Mouse (Mus musculus) forebrain, postnatal 0 days (tissue): ENCODE results near the gene Prss36. TPM values are rescaled to one million over a fixed set of nuclear protein-coding genes. Genes with fewer than 3 reads are reported as not detected.

Experiments
- ATAC-seq: fragments of 200-750 bp; cut with Nextera tagmentation; 2 replicates; pipeline ENCODE4 v1.8.0; 2017; ENCODE audit warnings: mild to moderate bottlenecking, moderate library complexity
- DNase-seq: peaks from one replicate; pipeline ENCODE4 v3.0.0-alpha.2; 2015
- H3K27ac ChIP-seq: fragments of 300-500 bp; sonication (generic); 2 replicates; pipeline ENCODE4 v1.5.1; 2014; ENCODE audit warnings: low read depth, mild to moderate bottlenecking, antibody characterized with exemption, low read length, moderate library complexity, mixed read lengths
- H3K27me3 ChIP-seq: fragments of 300-500 bp; sonication (generic); 2 replicates; pipeline ENCODE4 v1.6.1; 2014; ENCODE audit warnings: mild to moderate bottlenecking, low read length, mixed read lengths; ENCODE audit not compliant: insufficient read depth
- H3K36me3 ChIP-seq: fragments of 300-500 bp; sonication (generic); 2 replicates; pipeline ENCODE4 v1.6.1; 2014; ENCODE audit warnings: mild to moderate bottlenecking, moderate library complexity; ENCODE audit not compliant: insufficient read depth
- H3K4me1 ChIP-seq: fragments of 300-500 bp; sonication (generic); 2 replicates; pipeline ENCODE4 v1.6.1; 2014; ENCODE audit warnings: antibody characterized with exemption; ENCODE audit not compliant: insufficient read depth
- H3K4me2 ChIP-seq: fragments of 300-500 bp; sonication (generic); 2 replicates; pipeline ENCODE4 v1.6.1; 2014; ENCODE audit warnings: low read depth, mild to moderate bottlenecking, moderate library complexity
- H3K4me3 ChIP-seq: fragments of 300-500 bp; sonication (generic); 2 replicates; pipeline ENCODE4 v1.5.1; 2014; ENCODE audit warnings: low read depth, low read length, mixed read lengths
- H3K9ac ChIP-seq: fragments of 300-500 bp; sonication (generic); 2 replicates; pipeline ENCODE4 v1.6.1; 2014; ENCODE audit warnings: mild to moderate bottlenecking
- H3K9me3 ChIP-seq: fragments of 300-500 bp; sonication (generic); 2 replicates; pipeline ENCODE4 v1.6.1; 2016; ENCODE audit warnings: low read length
- CTCF ChIP-seq: sonication (generic); IDR thresholded peaks from 2 replicates; pipeline ENCODE4 v1.5.1; 2016; ENCODE audit warnings: antibody characterized with exemption, control low read depth, low read depth
- WGBS: fragments of 180-500 bp; shearing (Covaris S2); extraction: QIAGEN DNeasy Blood & Tissue Kit; methylation state at CpG from one replicate; pipeline ENCODE4 v1.1.7; 2014; 5-methylcytosine and 5-hydroxymethylcytosine counted together
- polyA plus RNA-seq: library from polyadenylated mRNA; unstranded; fragments of >200 nt; fragmentation: Nextera tagmentation; extraction: Ambion mirVana; gene quantifications from 2 replicates; pipeline ENCODE4 v1.2.1, GENCODE M21; 2015
- total RNA-seq: library from RNA; depleted of rRNA; stranded (reverse); fragments of >200 nt; gene quantifications from 2 replicates; pipeline ENCODE4 v1.2.3, GENCODE M21; 2014

The Prss36 gene
- total and polyA plus RNA-seq, 2 experiments from 2014 or later: 6.4 to 15.6 TPM

GRCm38 (mm10) chr7:127919290-127919689, 27.2 kb downstream of the Prss36 start:
- H3K27me3 ChIP-seq: no peaks in the 10 kb centered on the region
- no peak overlapping the region for H3K4me2 ChIP-seq
- no peak for ATAC-seq
- 79% methylated on average over 7 of the region's 7 CpGs for WGBS
- H3K36me3 ChIP-seq: peaks cover 40% of the 10 kb centered on the region
- H3K9me3 ChIP-seq: no peaks in the 10 kb centered on the region
- H3K27ac ChIP-seq: no peak overlapping the region
- DNase-seq: no peak
- no peak overlapping the region for H3K4me3 ChIP-seq
- H3K9ac ChIP-seq: no peak overlapping the region
- no peaks in the 10 kb centered on the region for H3K4me1 ChIP-seq
- no peak; the same call in 1 of the 2 replicates for TF ChIP-seq CTCF

GRCm38 (mm10) chr7:127918203-127918602, 28.3 kb downstream of the Prss36 start:
- no peak for DNase-seq
- 60% methylated on average over 3 of the region's 3 CpGs for WGBS
- ATAC-seq: no peak
- no peak overlapping the region for H3K4me2 ChIP-seq
- no peak overlapping the region for H3K9ac ChIP-seq
- H3K4me1 ChIP-seq: peaks cover 3% of the 10 kb centered on the region; the same call in 1 of the 2 replicates
- no peak overlapping the region for H3K27ac ChIP-seq
- H3K4me3 ChIP-seq: no peak overlapping the region
- no peaks in the 10 kb centered on the region for H3K9me3 ChIP-seq
- peaks cover 35% of the 10 kb centered on the region for H3K36me3 ChIP-seq
- H3K27me3 ChIP-seq: no peaks in the 10 kb centered on the region
- TF ChIP-seq CTCF: peak; percentile 48

GRCm38 (mm10) chr7:127915293-127915692, 31.2 kb downstream of the Prss36 start:
- no peak for TF ChIP-seq CTCF
- Histone ChIP-seq H3K4me1 (peaks cover 12% of the 10 kb centered on the region; the same call in 1 of the 2 replicates), H3K9me3 (no peaks in the 10 kb centered on the region), H3K4me3 (no peak overlapping the region), H3K4me2 (no peak overlapping the region), H3K27me3 (no peaks in the 10 kb centered on the region), H3K27ac (no peak overlapping the region), H3K9ac (no peak overlapping the region), H3K36me3 (peaks cover 26% of the 10 kb centered on the region)
- 91% methylated on average over 12 of the region's 12 CpGs for WGBS
- no peak for ATAC-seq
- no peak for DNase-seq

GRCm38 (mm10) chr7:127912938-127913337, 33.6 kb downstream of the Prss36 start:
- Histone ChIP-seq H3K9me3 (no peaks in the 10 kb centered on the region), H3K27ac (peak overlapping the region; percentile 80; the same call in 1 of the 2 replicates)

GRCm38 (mm10) chr7:127912190-127912871, 34.2 kb downstream of the Prss36 start, which contains the start of gene Kat8:
Kat8 (plus strand) TSS chr7:127912516.
- Histone ChIP-seq H3K27ac (peak within 1 kb of the TSS; percentile 80), H3K4me1 (peaks cover 12% of the 10 kb centered on the region; the same call in 1 of the 2 replicates), H3K4me3 (peak within 1 kb of the TSS; percentile 92), H3K4me2 (peak within 1 kb of the TSS; percentile 80), H3K36me3 (peaks cover 33% of the 10 kb centered on the region), H3K9me3 (no peaks in the 10 kb centered on the region), H3K27me3 (no peaks in the 10 kb centered on the region), H3K9ac (peak within 1 kb of the TSS; percentile 74)
- ATAC-seq: peak; percentile 99
- no peak for TF ChIP-seq CTCF
- peak; percentile 93 for DNase-seq
- 2% methylated on average over 40 of the region's 40 CpGs for WGBS

More at GRCm38 (mm10) chr7:127912938-127913337, 33.6 kb downstream of the Prss36 start:
- H3K9ac ChIP-seq: peak overlapping the region; percentile 74
- DNase-seq (no peak), ATAC-seq (no peak)
- H3K36me3 ChIP-seq: peaks cover 30% of the 10 kb centered on the region
- peaks cover 12% of the 10 kb centered on the region; the same call in 1 of the 2 replicates for H3K4me1 ChIP-seq
- TF ChIP-seq CTCF: no peak
- no peaks in the 10 kb centered on the region for H3K27me3 ChIP-seq
- peak overlapping the region; percentile 92 for H3K4me3 ChIP-seq
- WGBS: 28% methylated on average over 4 of the region's 4 CpGs
- peak overlapping the region; percentile 80 for H3K4me2 ChIP-seq

GRCm38 (mm10) chr7:127908656-127909055, 37.9 kb downstream of the Prss36 start:
- Histone ChIP-seq H3K27me3 (no peaks in the 10 kb centered on the region), H3K36me3 (peaks cover 36% of the 10 kb centered on the region), H3K9me3 (no peaks in the 10 kb centered on the region), H3K4me2 (no peak overlapping the region), H3K27ac (no peak overlapping the region), H3K9ac (no peak overlapping the region), H3K4me3 (no peak overlapping the region), H3K4me1 (peaks cover 16% of the 10 kb centered on the region)
- 88% methylated on average over 4 of the region's 4 CpGs for WGBS
- no peak for TF ChIP-seq CTCF
- DNase-seq: no peak
- ATAC-seq: no peak

GRCm38 (mm10) chr7:127907939-127908338, 38.6 kb downstream of the Prss36 start:
- H3K9ac ChIP-seq: no peak overlapping the region
- H3K27ac ChIP-seq: no peak overlapping the region
- 95% methylated on average over 12 of the region's 12 CpGs for WGBS
- no peak overlapping the region for H3K4me2 ChIP-seq
- H3K4me1 ChIP-seq: peaks cover 10% of the 10 kb centered on the region
- no peaks in the 10 kb centered on the region for H3K27me3 ChIP-seq
- no peak for DNase-seq
- H3K4me3 ChIP-seq: no peak overlapping the region
- no peak for ATAC-seq
- TF ChIP-seq CTCF: no peak
- H3K36me3 ChIP-seq: peaks cover 36% of the 10 kb centered on the region
- H3K9me3 ChIP-seq: no peaks in the 10 kb centered on the region
